Mouse (Mus musculus): ENCODE measurements around the gene Cfh. TPM values are rescaled to one million over a fixed set of nuclear protein-coding genes. Genes with fewer than 3 reads are reported as not detected.
"Not testable (repeated sequence)": the region's sequence is repeated elsewhere in the genome, so short reads cannot be mapped to it uniquely, and the experiment has no call there.

The Cfh gene
- total RNA-seq (2015) (44.5 and 48.6 TPM in 2 replicates), total RNA-seq (2017) (34.6 and 35.9 TPM in 2 replicates)

DNA sequence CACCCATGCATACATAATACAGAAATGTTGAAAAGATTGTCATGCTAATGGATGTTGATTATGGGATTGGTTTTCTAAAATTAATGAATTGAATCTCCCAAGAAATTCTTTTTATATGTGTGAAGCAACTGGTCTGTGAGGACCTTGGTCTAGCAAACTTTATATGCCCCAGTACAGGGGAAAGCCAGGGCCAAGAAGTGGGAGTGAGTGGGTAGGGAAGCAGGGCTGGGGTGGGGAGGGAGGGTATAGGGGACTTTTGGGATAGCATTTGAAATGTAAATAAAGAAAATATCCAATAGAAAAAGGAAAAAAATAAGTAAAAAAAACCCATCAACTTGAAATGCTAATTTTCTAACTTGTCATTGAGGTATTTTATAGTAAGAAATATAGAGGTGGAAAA, at the start of gene Cfh:
TSS of gene Cfh (minus strand) at position 101 of the 400 bp plus-strand sequence.
- ATAC-seq (ENCODE audit: poor library complexity, severe bottlenecking), result not testable (repeated sequence)

DNA sequence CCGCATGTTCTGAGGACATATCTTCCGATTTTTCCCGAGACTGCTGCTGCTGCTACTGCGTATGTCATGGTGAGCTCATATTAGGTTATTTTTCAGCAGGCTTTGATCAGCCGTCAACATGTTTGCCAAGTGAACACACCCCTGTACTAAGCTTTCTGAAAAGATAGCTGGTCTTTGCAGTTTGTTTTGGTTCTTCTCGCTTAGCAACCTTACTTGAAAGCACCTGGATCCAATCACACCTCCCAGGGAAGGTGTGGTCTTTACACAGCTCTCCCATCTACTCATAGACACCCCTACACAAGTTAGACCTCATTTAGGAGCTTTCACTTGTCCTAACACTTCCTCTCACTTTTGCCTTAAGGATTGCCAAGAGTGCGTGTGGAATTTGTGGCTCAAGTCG, 43.1 kb upstream of the Cfh start:
- ATAC-seq (ENCODE audit: poor library complexity, severe bottlenecking), result no peak

DNA sequence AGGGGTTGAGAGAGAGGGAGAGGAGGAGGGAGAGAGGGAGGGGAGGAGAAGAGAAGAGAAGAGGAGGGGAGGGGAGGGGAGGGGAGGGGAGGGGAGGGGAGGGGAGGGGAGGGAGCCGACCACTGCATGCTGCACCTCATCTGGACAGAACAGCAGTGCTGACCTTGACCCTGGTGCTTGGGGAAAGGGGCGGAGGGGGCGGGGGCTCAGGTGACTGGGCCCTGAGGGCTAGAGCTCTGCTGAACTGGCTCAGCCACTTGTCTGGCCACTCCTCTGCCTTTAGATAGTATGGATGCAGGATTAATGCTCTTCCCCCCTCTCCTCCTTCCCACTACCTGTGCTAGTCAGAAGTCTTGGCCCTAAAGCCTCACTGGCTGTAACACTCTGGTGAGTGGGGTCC, 41.7 kb upstream of the Cfh start:
- no peak for ATAC-seq (ENCODE audit: poor library complexity, severe bottlenecking)

DNA sequence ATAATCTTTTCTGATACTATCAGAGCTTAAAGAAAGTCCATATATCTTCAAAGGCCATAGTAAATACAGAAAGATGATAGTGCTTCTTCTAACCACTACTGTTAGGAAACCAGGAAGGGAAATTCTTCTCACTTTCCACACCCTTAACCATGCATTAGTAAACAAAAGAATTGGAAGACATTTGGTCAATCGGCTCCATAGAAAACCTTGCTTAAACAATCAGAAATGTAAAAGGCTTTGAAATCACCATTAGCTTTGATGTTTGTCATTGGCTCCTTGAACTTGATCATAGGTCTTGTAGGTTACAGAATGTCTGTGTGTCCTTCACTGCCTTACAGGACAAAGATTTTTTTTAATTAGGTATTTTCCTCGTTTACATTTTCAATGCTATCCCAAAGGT, 21.8 kb upstream of the Cfh start:
- no peak for ATAC-seq (ENCODE audit: poor library complexity, severe bottlenecking)

DNA sequence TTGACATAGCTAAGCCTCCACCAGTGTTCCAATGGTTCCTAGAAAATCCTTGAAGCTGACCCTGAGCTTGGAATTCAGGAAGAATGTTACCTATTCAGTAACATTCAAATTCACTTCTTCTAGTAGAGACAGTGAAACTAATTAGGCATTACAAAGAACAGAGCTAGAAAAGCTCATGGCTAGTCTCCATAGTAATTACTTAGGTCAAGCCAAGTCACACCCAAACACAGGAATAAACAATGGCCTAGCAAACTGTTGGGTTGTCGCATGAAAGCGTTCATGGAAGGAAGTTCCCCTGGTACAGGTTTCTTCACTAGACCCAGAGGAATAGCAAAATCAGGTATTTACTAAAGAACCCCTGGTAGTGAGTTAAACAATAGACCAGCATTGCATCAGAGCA, 4.9 kb upstream of the Cfh start:
- not testable (repeated sequence) for ATAC-seq (ENCODE audit: poor library complexity, severe bottlenecking)

DNA sequence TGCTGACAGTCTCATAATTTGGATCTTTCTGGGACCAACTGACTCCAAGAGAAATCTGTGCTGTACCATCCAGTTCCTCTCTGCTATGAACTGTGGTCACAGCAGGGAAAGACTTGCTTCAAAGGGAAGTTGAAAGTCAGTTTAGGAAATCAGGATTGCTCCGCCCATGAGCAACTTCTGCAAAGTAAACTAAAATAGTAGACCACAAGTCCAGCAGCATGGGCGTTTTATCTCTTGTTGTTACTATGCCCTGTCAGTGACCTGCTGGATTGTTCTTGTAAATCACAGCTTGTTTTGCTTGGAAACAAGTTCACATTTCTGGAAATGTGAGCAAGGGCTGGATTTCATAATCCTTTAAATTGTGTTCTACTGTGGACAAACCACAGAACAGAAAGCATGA, 356 bp downstream of the Cfh start:
- ATAC-seq (ENCODE audit: poor library complexity, severe bottlenecking), result peak; percentile 95

DNA sequence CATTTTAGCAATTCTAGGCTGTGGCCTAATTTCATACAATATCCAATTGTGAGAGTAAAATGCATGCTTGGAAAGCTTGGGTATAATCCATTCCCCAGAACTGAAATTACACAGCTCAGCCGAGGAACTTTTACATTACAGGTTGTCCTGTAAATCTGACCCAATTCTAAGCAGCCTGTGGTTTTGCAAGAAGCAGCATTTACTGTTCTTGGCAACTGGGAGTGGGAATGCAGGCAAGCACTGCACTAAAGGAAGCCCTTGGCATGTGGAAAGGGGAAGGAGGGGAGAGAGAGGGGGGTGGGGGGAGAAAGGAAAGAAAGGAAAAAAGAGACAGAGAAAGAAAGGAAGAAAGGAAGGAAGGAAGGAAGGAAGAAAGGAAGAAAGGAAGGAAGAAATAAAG, 3.4 kb downstream of the Cfh start:
- ATAC-seq (ENCODE audit: poor library complexity, severe bottlenecking), result no peak

DNA sequence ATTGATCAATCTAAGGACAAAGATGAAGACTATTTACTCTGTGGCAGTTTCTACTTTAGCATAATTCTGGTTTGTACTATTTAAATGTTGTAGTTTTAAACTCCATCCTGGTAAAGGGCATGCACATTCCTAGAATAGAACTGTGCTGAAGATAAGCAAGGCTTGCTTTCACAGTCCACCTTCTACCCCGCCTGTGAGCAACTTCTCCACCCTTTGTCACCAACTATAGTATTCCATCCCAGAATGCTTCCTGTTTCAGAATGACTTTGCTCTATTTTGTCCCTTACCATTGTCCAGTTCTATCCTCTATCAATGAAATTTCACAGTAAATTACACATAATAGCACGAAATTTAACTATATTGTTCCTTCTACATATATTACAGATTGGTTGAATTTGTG, 8.1 kb downstream of the Cfh start:
- ATAC-seq (ENCODE audit: poor library complexity, severe bottlenecking), result peak; percentile 72

DNA sequence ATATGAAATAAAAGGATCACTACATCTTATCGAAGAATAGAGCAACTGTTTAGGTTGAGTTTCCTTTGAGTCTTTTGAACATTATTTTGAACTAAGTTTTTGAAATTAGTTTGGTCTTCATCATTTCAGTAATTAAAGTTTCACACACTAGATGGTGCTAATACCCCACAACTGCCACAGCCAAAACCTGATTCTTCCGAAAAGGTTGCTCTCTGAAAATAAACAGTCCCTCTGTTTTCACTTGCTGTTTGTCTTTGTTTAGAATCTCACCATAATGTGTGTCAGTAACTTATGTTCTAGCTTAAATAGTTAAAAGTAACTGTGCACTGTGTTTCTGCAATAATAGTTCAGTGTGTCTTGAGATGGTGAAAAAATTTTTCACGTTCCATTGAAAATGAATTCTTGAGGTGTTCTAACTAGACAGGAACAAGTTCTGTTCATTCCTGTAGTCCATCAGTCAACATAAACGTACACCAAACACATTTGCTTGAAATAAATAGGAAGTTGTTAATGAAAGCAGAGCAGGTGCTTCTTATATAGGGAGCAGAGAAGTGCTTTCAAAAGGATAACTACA, 11.9 kb downstream of the Cfh start:
- ATAC-seq (ENCODE audit: poor library complexity, severe bottlenecking), result no peak

DNA sequence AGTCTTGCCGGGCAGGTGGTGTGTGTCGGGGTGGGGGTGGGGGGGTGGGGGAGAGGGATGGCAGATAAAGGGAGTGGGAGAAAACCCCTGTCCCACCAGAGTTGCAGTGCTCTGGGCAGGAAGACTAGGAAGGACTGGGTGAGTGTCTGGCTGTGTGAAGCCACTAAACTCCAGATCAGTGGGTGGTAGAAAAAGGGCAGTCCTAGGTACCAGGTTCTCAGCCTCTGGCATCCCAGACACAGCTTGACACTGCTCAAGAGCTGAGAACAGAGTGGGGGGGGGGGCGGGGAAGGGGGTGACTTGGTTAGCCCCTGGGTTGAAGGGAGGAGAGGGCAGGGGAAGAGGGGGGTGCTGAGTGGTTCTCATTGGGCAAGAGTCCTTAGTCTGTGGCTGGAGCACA, 24.6 kb downstream of the Cfh start:
- ATAC-seq (ENCODE audit: poor library complexity, severe bottlenecking), result no peak

DNA sequence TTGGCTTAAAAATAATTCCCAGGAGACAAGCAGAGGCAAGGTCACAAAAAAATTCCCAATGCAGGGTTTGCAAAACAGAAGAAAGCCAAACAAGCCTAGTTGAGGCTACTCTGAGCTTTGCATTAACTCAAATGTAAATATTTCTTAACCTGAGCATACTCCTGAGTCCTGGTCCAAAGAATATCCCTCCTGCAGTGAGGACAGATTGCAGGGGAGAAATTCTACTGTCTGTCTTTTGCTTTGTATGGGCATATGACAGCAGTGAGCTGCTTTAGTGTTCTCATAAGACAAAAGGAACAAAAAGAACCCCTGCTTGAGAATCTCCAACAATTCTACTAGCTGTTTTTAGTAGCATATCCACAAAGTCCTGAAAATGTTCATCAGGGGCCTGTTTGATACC, 114.1 kb downstream of the Cfh start:
- no peak for ATAC-seq (ENCODE audit: poor library complexity, severe bottlenecking)

Other genes starting within 250 kb of the Cfh start
- not detected in 2 replicates for gene Kcnt2, start 62.4 kb upstream of the Cfh start, total RNA-seq (2015)
- not detected in 2 replicates for gene Kcnt2, start 62.4 kb upstream of the Cfh start, total RNA-seq (2017)

Measured in megakaryocyte, adult 5-6 weeks (primary cell).